Mouse (Mus musculus) bone marrow macrophage, adult 2 months (primary cell): ENCODE data around the gene Fam122a.

ENCODE experiments used
- CTCF ChIP-seq: IDR thresholded peaks from 2 replicates; pipeline ENCODE4 v1.5.1; 2012; ENCODE audit warnings: low read depth, mild to moderate bottlenecking, low read length, moderate library complexity
- POLR2A ChIP-seq: IDR thresholded peaks from 2 replicates; pipeline ENCODE4 v1.6.1; 2012; ENCODE audit warnings: mild to moderate bottlenecking, low read depth, low read length, borderline replicate concordance

DNA sequence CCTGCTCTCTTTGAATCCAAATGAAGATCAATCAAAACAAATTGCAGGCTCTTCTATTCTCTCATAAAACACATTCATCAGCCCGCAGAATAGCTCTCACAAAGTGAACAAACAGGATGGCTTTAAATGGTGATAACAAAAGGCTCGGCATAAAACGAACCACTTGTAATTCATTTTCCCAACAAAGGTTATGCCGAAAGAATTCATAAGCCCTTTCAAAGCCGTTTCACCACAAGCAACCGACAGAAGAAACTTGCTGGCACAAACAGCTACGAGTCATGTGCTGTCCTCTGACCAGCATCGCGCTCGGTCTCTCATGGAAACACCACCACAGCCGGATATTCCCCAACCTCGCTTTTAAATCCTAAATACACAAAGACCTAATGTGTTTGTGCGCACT, 23.8 kb downstream of the Fam122a start:
- TF ChIP-seq POLR2A, result no peak
- no peak for TF ChIP-seq CTCF
